Mouse (Mus musculus): ENCODE results near the gene Edem1. TPM values are rescaled to one million over a fixed set of nuclear protein-coding genes. Genes with fewer than 3 reads are reported as not detected.

Edem1 gene
- polyA plus RNA-seq, 1 experiment from 2014 or later = 26.4 TPM

GRCm38 (mm10) chr6:108895976-108896375, 67.5 kb downstream of the Edem1 start:
- H3K9ac ChIP-seq (ENCODE audit: low read depth, low read length) = no peak overlapping the region
- 95% methylated on average over 3 of the region's 3 CpGs for WGBS
- ATAC-seq (ENCODE audit: low FRiP score, low TSS enrichment) = no peak

DNA sequence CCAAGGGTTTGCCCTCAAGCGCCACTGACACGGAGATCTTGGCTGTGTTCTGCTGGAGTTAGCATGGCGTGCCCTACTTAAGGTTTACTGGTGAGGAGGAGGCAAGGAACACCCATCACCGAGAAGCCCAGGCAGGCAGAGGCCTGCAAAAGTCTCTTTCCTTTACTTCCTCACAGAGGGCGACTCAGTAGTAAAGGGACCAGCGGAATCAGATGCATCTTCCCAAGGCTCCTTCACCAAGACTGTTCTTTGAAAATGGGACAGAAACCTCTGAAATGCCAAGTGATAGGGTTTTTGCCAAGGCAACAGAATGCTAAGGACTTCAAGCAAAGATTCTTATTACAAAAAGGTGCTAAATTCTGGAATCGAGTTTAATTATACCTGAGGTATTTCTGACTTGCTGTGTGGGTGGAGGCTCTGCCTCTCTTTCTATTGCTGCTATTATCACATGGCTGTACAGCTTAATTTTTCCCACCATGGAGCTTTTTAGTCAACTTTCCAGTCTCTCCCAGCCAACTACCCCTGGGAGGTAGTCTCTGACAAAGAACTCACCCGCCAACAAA, 68.2 kb downstream of the Edem1 start:
- H3K27ac ChIP-seq (ENCODE audit: low read depth, low read length) = no peak overlapping the region
- H3K9me3 ChIP-seq (ENCODE audit: control insufficient read depth, low read length) = no peaks in the 10 kb centered on the region
- no peaks in the 10 kb centered on the region for H3K27me3 ChIP-seq (ENCODE audit: control insufficient read depth, insufficient read depth, low read length)
- H3K4me3 ChIP-seq (ENCODE audit: low read length) = no peak overlapping the region
- WGBS = 84% methylated on average over 8 of the region's 8 CpGs
- ATAC-seq (ENCODE audit: low FRiP score, low TSS enrichment) = no peak
- no peaks in the 10 kb centered on the region for H3K36me3 ChIP-seq (ENCODE audit: control insufficient read depth, insufficient read depth, low read length)
- H3K4me2 ChIP-seq (replicated peaks; ENCODE audit: low read depth, low read length) = no peak overlapping the region
- H3K4me1 ChIP-seq (ENCODE audit: control insufficient read depth, insufficient read depth, low read length) = no peaks in the 10 kb centered on the region
- H3K9ac ChIP-seq (ENCODE audit: low read depth, low read length) = no peak overlapping the region

More at GRCm38 (mm10) chr6:108895976-108896375, 67.5 kb downstream of the Edem1 start:
- Histone ChIP-seq H3K36me3 (ENCODE audit: control insufficient read depth, insufficient read depth, low read length) (no peaks in the 10 kb centered on the region), H3K4me3 (ENCODE audit: low read length) (no peak overlapping the region), H3K4me2 (replicated peaks; ENCODE audit: low read depth, low read length) (no peak overlapping the region), H3K9me3 (ENCODE audit: control insufficient read depth, low read length) (no peaks in the 10 kb centered on the region), H3K27ac (ENCODE audit: low read depth, low read length) (no peak overlapping the region), H3K27me3 (ENCODE audit: control insufficient read depth, insufficient read depth, low read length) (no peaks in the 10 kb centered on the region), H3K4me1 (ENCODE audit: control insufficient read depth, insufficient read depth, low read length) (no peaks in the 10 kb centered on the region)

GRCm38 (mm10) chr6:108899231-108899630, 70.8 kb downstream of the Edem1 start:
- Histone ChIP-seq H3K27me3 (ENCODE audit: control insufficient read depth, insufficient read depth, low read length) (no peaks in the 10 kb centered on the region), H3K4me1 (ENCODE audit: control insufficient read depth, insufficient read depth, low read length) (no peaks in the 10 kb centered on the region), H3K4me2 (replicated peaks; ENCODE audit: low read depth, low read length) (no peak overlapping the region), H3K4me3 (ENCODE audit: low read length) (no peak overlapping the region), H3K9ac (ENCODE audit: low read depth, low read length) (no peak overlapping the region), H3K36me3 (ENCODE audit: control insufficient read depth, insufficient read depth, low read length) (no peaks in the 10 kb centered on the region), H3K27ac (ENCODE audit: low read depth, low read length) (no peak overlapping the region), H3K9me3 (ENCODE audit: control insufficient read depth, low read length) (no peaks in the 10 kb centered on the region)
- 77% methylated on average over 2 of the region's 2 CpGs for WGBS
- no peak for ATAC-seq (ENCODE audit: low FRiP score, low TSS enrichment)

GRCm38 (mm10) chr6:108902124-108902523, 73.7 kb downstream of the Edem1 start:
- H3K36me3 ChIP-seq (ENCODE audit: control insufficient read depth, insufficient read depth, low read length) = no peaks in the 10 kb centered on the region
- H3K4me1 ChIP-seq (ENCODE audit: control insufficient read depth, insufficient read depth, low read length) = no peaks in the 10 kb centered on the region
- no peak for ATAC-seq (ENCODE audit: low FRiP score, low TSS enrichment)

DNA sequence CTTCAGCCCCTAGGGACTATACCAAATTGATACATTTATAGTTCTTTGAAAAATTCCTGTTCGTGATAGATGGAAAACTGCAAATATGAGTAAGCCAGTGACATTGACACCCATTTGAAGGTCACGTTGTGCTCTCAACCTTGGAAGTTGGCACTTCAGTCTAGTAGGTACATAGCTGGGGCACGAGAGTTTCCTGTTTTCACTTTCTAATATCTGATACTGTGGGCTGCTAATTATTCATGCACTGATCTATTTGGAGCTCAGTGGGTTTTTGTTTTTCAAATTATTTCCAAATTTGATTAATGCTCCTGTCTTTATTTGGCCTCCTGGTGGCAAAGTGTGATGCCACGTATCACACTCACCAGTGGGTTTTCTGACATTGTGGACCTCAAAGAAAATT, 74.8 kb downstream of the Edem1 start:
- Histone ChIP-seq H3K4me1 (ENCODE audit: control insufficient read depth, insufficient read depth, low read length) (no peaks in the 10 kb centered on the region), H3K4me3 (ENCODE audit: low read length) (no peak overlapping the region), H3K36me3 (ENCODE audit: control insufficient read depth, insufficient read depth, low read length) (no peaks in the 10 kb centered on the region), H3K9ac (ENCODE audit: low read depth, low read length) (no peak overlapping the region), H3K9me3 (ENCODE audit: control insufficient read depth, low read length) (no peaks in the 10 kb centered on the region), H3K27me3 (ENCODE audit: control insufficient read depth, insufficient read depth, low read length) (no peaks in the 10 kb centered on the region), H3K27ac (ENCODE audit: low read depth, low read length) (no peak overlapping the region), H3K4me2 (replicated peaks; ENCODE audit: low read depth, low read length) (no peak overlapping the region)
- 87% methylated on average over 4 of the region's 4 CpGs for WGBS
- ATAC-seq (ENCODE audit: low FRiP score, low TSS enrichment) = no peak

More at GRCm38 (mm10) chr6:108902124-108902523, 73.7 kb downstream of the Edem1 start:
- H3K4me3 ChIP-seq (ENCODE audit: low read length) = no peak overlapping the region
- H3K4me2 ChIP-seq (replicated peaks; ENCODE audit: low read depth, low read length) = no peak overlapping the region
- H3K9ac ChIP-seq (ENCODE audit: low read depth, low read length) = no peak overlapping the region
- H3K27me3 ChIP-seq (ENCODE audit: control insufficient read depth, insufficient read depth, low read length) = no peaks in the 10 kb centered on the region
- no peak overlapping the region for H3K27ac ChIP-seq (ENCODE audit: low read depth, low read length)
- H3K9me3 ChIP-seq (ENCODE audit: control insufficient read depth, low read length) = no peaks in the 10 kb centered on the region

GRCm38 (mm10) chr6:108906539-108906938, 78.1 kb downstream of the Edem1 start:
- H3K9me3 ChIP-seq (ENCODE audit: control insufficient read depth, low read length) = no peaks in the 10 kb centered on the region
- H3K4me3 ChIP-seq (ENCODE audit: low read length) = no peak overlapping the region
- H3K4me2 ChIP-seq (replicated peaks; ENCODE audit: low read depth, low read length) = no peak overlapping the region
- no peaks in the 10 kb centered on the region for H3K4me1 ChIP-seq (ENCODE audit: control insufficient read depth, insufficient read depth, low read length)
- no peaks in the 10 kb centered on the region for H3K36me3 ChIP-seq (ENCODE audit: control insufficient read depth, insufficient read depth, low read length)
- no peak overlapping the region for H3K27ac ChIP-seq (ENCODE audit: low read depth, low read length)
- H3K27me3 ChIP-seq (ENCODE audit: control insufficient read depth, insufficient read depth, low read length) = no peaks in the 10 kb centered on the region
- H3K9ac ChIP-seq (ENCODE audit: low read depth, low read length) = no peak overlapping the region
- whole genome bisulfite sequencing = 11% methylated on average over 1 of the region's 1 CpGs
- no peak for ATAC-seq (ENCODE audit: low FRiP score, low TSS enrichment)

Other genes starting within 250 kb of the Edem1 start
- gene Bhlhe40, start 168.0 kb upstream of the Edem1 start, polyA plus RNA-seq (2014; fragmentation: Nextera tagmentation; extraction: Ambion mirVana) = 6.9 and 8.1 TPM in 2 replicates
- gene Arl8b, start 45.5 kb upstream of the Edem1 start, polyA plus RNA-seq (2014; fragmentation: Nextera tagmentation; extraction: Ambion mirVana) = 57.2 and 83.3 TPM in 2 replicates

Data from kidney, embryonic 14.5 days (tissue).